Mouse (Mus musculus) megakaryocyte progenitor cell, adult 5-6 weeks (primary cell): ENCODE data around the gene Metap1. TPM values are rescaled to one million over a fixed set of nuclear protein-coding genes. Genes with fewer than 3 reads are reported as not detected.
"Not testable (repeated sequence)": the region's sequence is repeated elsewhere in the genome, so short reads cannot be mapped to it uniquely, and the experiment has no call there.

ENCODE experiments used
- ATAC-seq: replicated peaks from 2 replicates; pipeline ENCODE4 v1.8.0; 2016; ENCODE audit warnings: mild to moderate bottlenecking, moderate TSS enrichment, inconsistent platforms; ENCODE audit not compliant: poor library complexity
- total RNA-seq, 2 experiments: library from RNA; stranded (forward) in 1 of 2; stranded (reverse) in 1 of 2; fragments of 157-497, 149-512 nt in 1 of 2; fragments of 200-1000 nt in 1 of 2; gene quantifications; 2 replicates each; pipeline versions ENCODE4 v1.2.3 to v1.2.4; 2015 to 2017

Gene Metap1
- total RNA-seq, 2 experiments from 2014 or later = 45.9 to 47.6 TPM

- ATAC-seq = peak; percentile 75
Measured at GRCm38 (mm10) chr3:138506749-138507148, 17.4 kb upstream of the Metap1 start.

GRCm38 (mm10) chr3:138503754-138504153, 14.4 kb upstream of the Metap1 start:
- no peak for ATAC-seq

GRCm38 (mm10) chr3:138499854-138500740, 10.8 kb upstream of the Metap1 start:
- no peak for ATAC-seq

GRCm38 (mm10) chr3:138498731-138499130, 9.4 kb upstream of the Metap1 start:
- ATAC-seq = no peak

- ATAC-seq = peak; percentile 85
Measured at GRCm38 (mm10) chr3:138495166-138496145, 6.1 kb upstream of the Metap1 start.

- peak; percentile 29; the same call in 1 of the 2 replicates for ATAC-seq
Measured at GRCm38 (mm10) chr3:138494565-138494964, 5.2 kb upstream of the Metap1 start.

- peak; percentile 12 for ATAC-seq
Measured at GRCm38 (mm10) chr3:138493668-138494067, 4.4 kb upstream of the Metap1 start.

- peak; percentile 1; the same call in 1 of the 2 replicates for ATAC-seq
Measured at GRCm38 (mm10) chr3:138490034-138490337, 671 bp upstream of the Metap1 start.

GRCm38 (mm10) chr3:138488584-138489326, 560 bp downstream of the Metap1 start:
- ATAC-seq = no peak

GRCm38 (mm10) chr3:138483240-138483639, 6.1 kb downstream of the Metap1 start:
- no peak for ATAC-seq

- ATAC-seq = peak; percentile 49
Measured at GRCm38 (mm10) chr3:138481526-138482284, 7.6 kb downstream of the Metap1 start.

- ATAC-seq = peak; percentile 60
Measured at GRCm38 (mm10) chr3:138479489-138479888, 9.8 kb downstream of the Metap1 start.

GRCm38 (mm10) chr3:138471066-138471465, 18.2 kb downstream of the Metap1 start:
- ATAC-seq = no peak

- not testable (repeated sequence) for ATAC-seq
Measured at GRCm38 (mm10) chr3:138466656-138467055, 22.7 kb downstream of the Metap1 start.

GRCm38 (mm10) chr3:138464573-138465147, 24.7 kb downstream of the Metap1 start:
- peak; percentile 86 for ATAC-seq

- ATAC-seq = no peak
Measured at GRCm38 (mm10) chr3:138463807-138464206, 25.5 kb downstream of the Metap1 start.

GRCm38 (mm10) chr3:138463137-138463536, 26.2 kb downstream of the Metap1 start:
- peak; percentile 74 for ATAC-seq

- no peak for ATAC-seq
Measured at GRCm38 (mm10) chr3:138461832-138462231, 27.5 kb downstream of the Metap1 start.

GRCm38 (mm10) chr3:138460260-138460659, 29.1 kb downstream of the Metap1 start:
- ATAC-seq = no peak

GRCm38 (mm10) chr3:138458441-138458840, 30.9 kb downstream of the Metap1 start:
- no peak for ATAC-seq
